Mouse (Mus musculus): Measurements from ENCODE around the gene Islr2. TPM values are rescaled to one million over a fixed set of nuclear protein-coding genes. Genes with fewer than 3 reads are reported as not detected.
A peak's percentile ranks its signal among the peaks of the same experiment; 100 is the strongest.

Gene Islr2
- polyA plus RNA-seq, 1 experiment from 2014 or later, result 0.38 TPM

GRCm38 (mm10) chr9:58209462-58210303 lies 5.6 kb upstream of the Islr2 start:
- H3K4me3 ChIP-seq (ENCODE audit: low read length), result no peak overlapping the region
- H3K36me3 ChIP-seq (ENCODE audit: control insufficient read depth, insufficient read depth, low read length), result no peaks in the 10 kb centered on the region
- H3K4me1 ChIP-seq (replicated peaks; ENCODE audit: control insufficient read depth, insufficient read depth, low read length), result no peaks in the 10 kb centered on the region; the same call in none of the 2 replicates
- H3K9ac ChIP-seq (ENCODE audit: low read length), result no peak overlapping the region
- H3K27ac ChIP-seq (ENCODE audit: low read length), result no peak overlapping the region
- no peaks in the 10 kb centered on the region for H3K9me3 ChIP-seq (ENCODE audit: control insufficient read depth, low read length)
- WGBS, result 67% methylated on average over 8 of the region's 8 CpGs
- ATAC-seq (ENCODE audit: low read depth), result no peak
- 0 out of 2 replicates have a peak, but pooled peaks cover 2% of the 10 kb centered on the region for H3K27me3 ChIP-seq (ENCODE audit: control insufficient read depth, insufficient read depth, low read depth, low read length)
- H3K4me2 ChIP-seq (ENCODE audit: low read depth, low read length), result no peak overlapping the region

- 83% methylated on average over 7 of the region's 7 CpGs for WGBS
- Histone ChIP-seq H3K4me3 (ENCODE audit: low read length) (no peak overlapping the region), H3K4me2 (ENCODE audit: low read depth, low read length) (no peak overlapping the region), H3K9ac (ENCODE audit: low read length) (no peak overlapping the region), H3K27ac (ENCODE audit: low read length) (no peak overlapping the region), H3K27me3 (ENCODE audit: control insufficient read depth, insufficient read depth, low read depth, low read length) (peaks cover 30% of the 10 kb centered on the region), H3K36me3 (ENCODE audit: control insufficient read depth, insufficient read depth, low read length) (no peaks in the 10 kb centered on the region), H3K4me1 (replicated peaks; ENCODE audit: control insufficient read depth, insufficient read depth, low read length) (peaks cover 8% of the 10 kb centered on the region), H3K9me3 (ENCODE audit: control insufficient read depth, low read length) (no peaks in the 10 kb centered on the region)
- ATAC-seq (ENCODE audit: low read depth), result no peak
Measured at GRCm38 (mm10) chr9:58206013-58206412, 1.9 kb upstream of the Islr2 start.

GRCm38 (mm10) chr9:58204448-58205000 lies 405 bp upstream of the Islr2 start:
- peak; percentile 85 for ATAC-seq (ENCODE audit: low read depth)
- Histone ChIP-seq H3K9me3 (ENCODE audit: control insufficient read depth, low read length) (no peaks in the 10 kb centered on the region), H3K4me3 (ENCODE audit: low read length) (peak overlapping the region; percentile 52), H3K4me2 (ENCODE audit: low read depth, low read length) (peak overlapping the region; percentile 67), H3K27me3 (ENCODE audit: control insufficient read depth, insufficient read depth, low read depth, low read length) (peaks cover 45% of the 10 kb centered on the region), H3K9ac (ENCODE audit: low read length) (peak overlapping the region; percentile 43), H3K27ac (ENCODE audit: low read length) (no peak overlapping the region), H3K4me1 (replicated peaks; ENCODE audit: control insufficient read depth, insufficient read depth, low read length) (peaks cover 8% of the 10 kb centered on the region), H3K36me3 (ENCODE audit: control insufficient read depth, insufficient read depth, low read length) (no peaks in the 10 kb centered on the region)
- WGBS, result 2% methylated on average over 18 of the region's 18 CpGs

- Histone ChIP-seq H3K4me2 (ENCODE audit: low read depth, low read length) (no peak overlapping the region), H3K36me3 (ENCODE audit: control insufficient read depth, insufficient read depth, low read length) (no peaks in the 10 kb centered on the region), H3K9ac (ENCODE audit: low read length) (no peak overlapping the region), H3K9me3 (ENCODE audit: control insufficient read depth, low read length) (no peaks in the 10 kb centered on the region), H3K4me1 (replicated peaks; ENCODE audit: control insufficient read depth, insufficient read depth, low read length) (peaks cover 12% of the 10 kb centered on the region), H3K4me3 (ENCODE audit: low read length) (no peak overlapping the region), H3K27ac (ENCODE audit: low read length) (no peak overlapping the region), H3K27me3 (ENCODE audit: control insufficient read depth, insufficient read depth, low read depth, low read length) (peaks cover 62% of the 10 kb centered on the region)
- no peak for ATAC-seq (ENCODE audit: low read depth)
- 3% methylated on average over 14 of the region's 14 CpGs for WGBS
Measured at GRCm38 (mm10) chr9:58202676-58203453, 1.3 kb downstream of the Islr2 start.

- H3K9ac ChIP-seq (ENCODE audit: low read length), result no peak overlapping the region
- under 1% methylated on average over 37 of the region's 37 CpGs for WGBS
- H3K27me3 ChIP-seq (ENCODE audit: control insufficient read depth, insufficient read depth, low read depth, low read length), result peaks cover 70% of the 10 kb centered on the region
- 0 out of 2 replicates have a peak overlapping the region, but pooled peaks have one; percentile 1 for H3K4me3 ChIP-seq (ENCODE audit: low read length)
- H3K4me1 ChIP-seq (replicated peaks; ENCODE audit: control insufficient read depth, insufficient read depth, low read length), result peaks cover 18% of the 10 kb centered on the region
- no peaks in the 10 kb centered on the region for H3K36me3 ChIP-seq (ENCODE audit: control insufficient read depth, insufficient read depth, low read length)
- no peak for ATAC-seq (ENCODE audit: low read depth)
- H3K9me3 ChIP-seq (ENCODE audit: control insufficient read depth, low read length), result no peaks in the 10 kb centered on the region
- no peak overlapping the region for H3K4me2 ChIP-seq (ENCODE audit: low read depth, low read length)
- H3K27ac ChIP-seq (ENCODE audit: low read length), result no peak overlapping the region
Measured at GRCm38 (mm10) chr9:58201861-58202549, 2.1 kb downstream of the Islr2 start.

GRCm38 (mm10) chr9:58201091-58201842 lies 2.9 kb downstream of the Islr2 start:
- no peak for ATAC-seq (ENCODE audit: low read depth)
- H3K9ac ChIP-seq (ENCODE audit: low read length), result no peak overlapping the region
- peaks cover 78% of the 10 kb centered on the region for H3K27me3 ChIP-seq (ENCODE audit: control insufficient read depth, insufficient read depth, low read depth, low read length)
- H3K36me3 ChIP-seq (ENCODE audit: control insufficient read depth, insufficient read depth, low read length), result no peaks in the 10 kb centered on the region
- 2% methylated on average over 24 of the region's 24 CpGs for WGBS
- no peak overlapping the region for H3K4me3 ChIP-seq (ENCODE audit: low read length)
- peaks cover 23% of the 10 kb centered on the region for H3K4me1 ChIP-seq (replicated peaks; ENCODE audit: control insufficient read depth, insufficient read depth, low read length)
- H3K4me2 ChIP-seq (ENCODE audit: low read depth, low read length), result no peak overlapping the region
- H3K9me3 ChIP-seq (ENCODE audit: control insufficient read depth, low read length), result no peaks in the 10 kb centered on the region
- no peak overlapping the region for H3K27ac ChIP-seq (ENCODE audit: low read length)

DNA sequence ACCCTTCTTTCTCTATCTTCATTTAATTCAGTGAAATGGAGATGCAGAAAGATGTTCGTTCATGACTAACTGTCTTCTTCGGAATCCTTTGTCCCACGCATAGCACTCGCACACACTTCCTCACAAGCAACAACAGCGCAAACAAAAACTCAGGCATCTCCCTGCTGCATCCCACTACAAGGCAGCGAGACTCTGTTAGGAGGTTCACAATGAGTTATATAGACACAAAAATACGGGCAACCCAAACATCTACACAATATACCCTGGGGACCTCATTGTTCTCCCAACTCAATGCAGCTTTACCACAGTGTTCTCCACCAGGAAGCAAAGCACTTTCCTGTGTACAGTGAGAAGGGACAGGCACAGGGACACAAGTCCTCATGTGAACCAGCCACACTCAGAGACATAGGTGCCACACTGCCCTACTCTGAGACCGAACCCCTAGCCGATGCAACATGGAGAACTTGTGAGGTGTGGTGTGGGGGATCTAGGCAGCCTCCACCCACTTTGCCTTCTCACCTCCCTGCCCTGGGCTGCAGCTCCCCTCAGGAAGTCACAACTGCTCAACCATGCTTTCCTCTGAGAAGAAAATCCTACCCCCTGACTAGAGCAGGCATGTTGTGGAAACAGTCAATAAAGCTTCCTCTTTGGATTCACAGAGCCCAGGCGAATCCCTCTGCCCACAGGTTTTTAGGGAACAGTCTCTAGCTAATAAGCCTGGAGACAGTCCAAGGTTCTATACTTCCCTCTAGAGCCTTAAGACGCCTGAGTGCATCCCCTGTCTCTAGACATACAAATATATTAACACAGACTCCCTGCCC lies 3.6 kb downstream of the Islr2 start:
- H3K9ac ChIP-seq (ENCODE audit: low read length), result no peak overlapping the region
- no peaks in the 10 kb centered on the region for H3K9me3 ChIP-seq (ENCODE audit: control insufficient read depth, low read length)
- no peak for ATAC-seq (ENCODE audit: low read depth)
- H3K27me3 ChIP-seq (ENCODE audit: control insufficient read depth, insufficient read depth, low read depth, low read length), result peaks cover 86% of the 10 kb centered on the region
- H3K27ac ChIP-seq (ENCODE audit: low read length), result no peak overlapping the region
- H3K4me2 ChIP-seq (ENCODE audit: low read depth, low read length), result no peak overlapping the region
- WGBS, result 6% methylated on average over 11 of the region's 11 CpGs
- no peak overlapping the region for H3K4me3 ChIP-seq (ENCODE audit: low read length)
- no peaks in the 10 kb centered on the region for H3K36me3 ChIP-seq (ENCODE audit: control insufficient read depth, insufficient read depth, low read length)
- peaks cover 23% of the 10 kb centered on the region for H3K4me1 ChIP-seq (replicated peaks; ENCODE audit: control insufficient read depth, insufficient read depth, low read length)

Data from lung, embryonic 16.5 days (tissue).